Mouse (Mus musculus): ENCODE measurements around the gene Hs6st2. TPM values are rescaled to one million over a fixed set of nuclear protein-coding genes. Genes with fewer than 3 reads are reported as not detected.
A peak's percentile ranks its signal among the peaks of the same experiment; 100 is the strongest.

Hs6st2 gene
- polyA plus RNA-seq, 1 experiment from 2014 or later = 41.5 TPM

DNA sequence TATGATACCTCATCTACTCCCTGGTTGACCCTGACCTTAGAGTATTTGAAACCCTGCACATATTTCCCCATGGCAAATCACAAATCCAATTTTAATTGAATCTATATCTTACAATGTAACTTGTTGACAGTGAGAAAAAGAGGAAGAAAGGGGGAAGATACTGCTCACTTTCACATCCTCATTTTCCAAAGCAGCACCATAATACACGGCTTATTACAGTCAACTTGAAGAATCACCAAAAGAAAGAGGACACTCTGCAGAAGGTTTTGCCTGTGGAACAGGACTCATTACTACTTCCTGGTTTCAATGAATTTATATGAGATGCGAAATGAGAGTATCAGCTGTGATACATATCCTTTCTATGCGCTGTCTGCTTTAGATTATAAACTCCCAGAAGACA, 220.2 kb downstream of the Hs6st2 start:
- no peak overlapping the region for H3K4me2 ChIP-seq (ENCODE audit: low read depth, low read length)
- no peaks in the 10 kb centered on the region for H3K36me3 ChIP-seq (ENCODE audit: control insufficient read depth, insufficient read depth, low read length)
- no peaks in the 10 kb centered on the region for H3K9me3 ChIP-seq (ENCODE audit: control insufficient read depth, low read length)
- no peaks in the 10 kb centered on the region for H3K4me1 ChIP-seq (ENCODE audit: control insufficient read depth, insufficient read depth, low read length)
- H3K9ac ChIP-seq (replicated peaks; ENCODE audit: low read depth, low read length) = no peak overlapping the region
- no peak for ATAC-seq (ENCODE audit: low read depth)
- H3K4me3 ChIP-seq (ENCODE audit: low read depth, low read length) = no peak overlapping the region
- H3K27me3 ChIP-seq (ENCODE audit: control insufficient read depth, insufficient read depth, low read length) = no peaks in the 10 kb centered on the region
- WGBS = 80% methylated on average over 3 of the region's 3 CpGs
- H3K27ac ChIP-seq (ENCODE audit: low read depth, low read length) = no peak overlapping the region

DNA sequence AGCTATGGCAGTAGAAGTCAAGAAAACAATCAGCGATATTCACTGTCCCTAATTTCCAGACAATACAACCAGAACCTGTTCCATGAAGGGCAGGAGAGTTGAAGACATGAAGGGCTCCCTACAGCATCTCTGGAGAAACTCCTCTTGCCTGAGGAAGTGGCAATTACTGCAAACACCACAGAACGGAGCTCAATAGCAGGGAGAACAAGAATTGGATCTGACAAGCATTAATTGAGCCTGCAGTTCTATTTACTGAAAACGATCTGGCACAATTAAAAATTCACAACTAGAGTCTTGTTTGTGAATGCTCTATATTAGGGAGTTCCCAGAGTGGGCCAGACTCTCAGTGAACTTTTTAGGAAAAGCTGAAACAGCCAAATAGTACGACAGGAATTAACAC, 238.3 kb downstream of the Hs6st2 start:
- H3K27ac ChIP-seq (ENCODE audit: low read depth, low read length) = no peak overlapping the region

DNA sequence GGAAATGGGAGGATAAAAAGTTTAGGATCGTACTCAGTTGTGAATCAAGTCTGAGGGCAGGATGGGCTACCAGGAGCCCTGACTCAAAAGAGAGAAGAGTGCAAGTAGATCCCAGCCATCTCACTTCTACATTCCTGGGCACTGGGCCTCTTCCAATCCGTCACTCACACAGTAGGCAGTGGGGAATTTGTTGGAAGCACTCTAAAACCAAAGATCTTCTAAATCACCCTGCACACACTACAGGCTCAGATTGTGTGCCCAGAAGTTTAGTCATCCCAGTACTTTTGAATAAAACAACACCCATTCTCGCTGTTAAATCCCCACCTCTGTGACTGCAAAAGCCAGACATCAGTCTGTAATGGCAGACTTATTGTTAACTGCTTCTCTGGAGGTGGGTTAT, 249.9 kb downstream of the Hs6st2 start:
- Histone ChIP-seq H3K9ac (replicated peaks; ENCODE audit: low read depth, low read length) (no peak overlapping the region), H3K36me3 (ENCODE audit: control insufficient read depth, insufficient read depth, low read length) (no peaks in the 10 kb centered on the region), H3K4me2 (ENCODE audit: low read depth, low read length) (no peak overlapping the region), H3K4me1 (ENCODE audit: control insufficient read depth, insufficient read depth, low read length) (no peaks in the 10 kb centered on the region), H3K4me3 (ENCODE audit: low read depth, low read length) (no peak overlapping the region), H3K9me3 (ENCODE audit: control insufficient read depth, low read length) (no peaks in the 10 kb centered on the region), H3K27me3 (ENCODE audit: control insufficient read depth, insufficient read depth, low read length) (no peaks in the 10 kb centered on the region), H3K27ac (ENCODE audit: low read depth, low read length) (no peak overlapping the region)
- no peak for ATAC-seq (ENCODE audit: low read depth)
- 71% methylated on average over 3 of the region's 3 CpGs for WGBS

More for the DNA sequence above, 238.3 kb downstream of the Hs6st2 start:
- no peaks in the 10 kb centered on the region for H3K36me3 ChIP-seq (ENCODE audit: control insufficient read depth, insufficient read depth, low read length)
- H3K4me2 ChIP-seq (ENCODE audit: low read depth, low read length) = no peak overlapping the region
- WGBS = 76% methylated on average over 4 of the region's 4 CpGs
- no peak overlapping the region for H3K4me3 ChIP-seq (ENCODE audit: low read depth, low read length)
- H3K9ac ChIP-seq (replicated peaks; ENCODE audit: low read depth, low read length) = no peak overlapping the region
- no peaks in the 10 kb centered on the region for H3K4me1 ChIP-seq (ENCODE audit: control insufficient read depth, insufficient read depth, low read length)
- no peaks in the 10 kb centered on the region for H3K9me3 ChIP-seq (ENCODE audit: control insufficient read depth, low read length)
- no peak for ATAC-seq (ENCODE audit: low read depth)
- no peaks in the 10 kb centered on the region for H3K27me3 ChIP-seq (ENCODE audit: control insufficient read depth, insufficient read depth, low read length)

DNA sequence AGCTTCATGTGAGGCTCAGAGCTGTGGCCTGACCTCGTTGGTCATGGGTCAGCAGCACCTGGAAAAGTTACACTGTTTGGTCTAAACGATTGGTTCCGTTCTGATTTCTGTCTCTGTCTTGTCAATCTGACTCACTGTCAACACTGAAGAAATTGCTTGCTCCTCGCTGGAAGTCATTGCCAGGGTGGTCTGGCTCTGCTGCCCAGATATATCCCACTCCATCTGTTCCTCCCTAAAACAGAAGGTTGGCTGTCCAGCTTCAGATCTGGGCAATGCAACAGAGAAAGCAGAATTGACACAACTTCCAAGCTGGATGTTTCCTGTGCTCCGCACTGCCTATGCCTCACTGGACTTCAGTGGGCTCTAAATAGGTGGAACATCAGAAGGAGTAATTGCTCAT, 256.6 kb downstream of the Hs6st2 start:
- H3K9ac ChIP-seq (replicated peaks; ENCODE audit: low read depth, low read length) = no peak overlapping the region
- H3K36me3 ChIP-seq (ENCODE audit: control insufficient read depth, insufficient read depth, low read length) = no peaks in the 10 kb centered on the region
- no peaks in the 10 kb centered on the region for H3K27me3 ChIP-seq (ENCODE audit: control insufficient read depth, insufficient read depth, low read length)
- no peak overlapping the region for H3K27ac ChIP-seq (ENCODE audit: low read depth, low read length)
- H3K9me3 ChIP-seq (ENCODE audit: control insufficient read depth, low read length) = no peaks in the 10 kb centered on the region
- ATAC-seq (ENCODE audit: low read depth) = no peak
- no peak overlapping the region for H3K4me2 ChIP-seq (ENCODE audit: low read depth, low read length)
- H3K4me3 ChIP-seq (ENCODE audit: low read depth, low read length) = no peak overlapping the region
- no peaks in the 10 kb centered on the region for H3K4me1 ChIP-seq (ENCODE audit: control insufficient read depth, insufficient read depth, low read length)
- WGBS = 76% methylated on average over 5 of the region's 5 CpGs

DNA sequence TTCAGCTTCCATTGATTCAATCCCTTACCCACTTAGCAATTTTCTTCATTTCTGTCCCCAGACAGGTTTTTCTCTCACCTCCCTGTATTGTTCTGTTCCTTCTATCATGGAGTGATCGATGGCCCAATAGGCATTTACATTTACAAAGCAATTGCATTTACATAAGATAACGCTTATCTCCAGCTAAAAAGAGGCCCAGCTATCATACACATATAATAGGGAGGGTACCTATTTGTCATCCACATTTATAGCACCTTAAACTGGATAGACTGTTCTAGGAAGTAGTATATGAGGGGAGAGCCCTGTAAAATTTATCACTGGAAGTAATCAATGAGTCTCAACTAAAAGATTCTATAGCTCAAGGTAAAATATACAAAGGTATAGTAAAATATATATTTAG, 271.4 kb downstream of the Hs6st2 start:
- no peaks in the 10 kb centered on the region for H3K9me3 ChIP-seq (ENCODE audit: control insufficient read depth, low read length)
- no peak overlapping the region for H3K4me2 ChIP-seq (ENCODE audit: low read depth, low read length)
- no peaks in the 10 kb centered on the region for H3K36me3 ChIP-seq (ENCODE audit: control insufficient read depth, insufficient read depth, low read length)
- H3K27me3 ChIP-seq (ENCODE audit: control insufficient read depth, insufficient read depth, low read length) = no peaks in the 10 kb centered on the region
- H3K4me3 ChIP-seq (ENCODE audit: low read depth, low read length) = no peak overlapping the region
- no peak overlapping the region for H3K27ac ChIP-seq (ENCODE audit: low read depth, low read length)
- no peak for ATAC-seq (ENCODE audit: low read depth)
- H3K9ac ChIP-seq (replicated peaks; ENCODE audit: low read depth, low read length) = no peak overlapping the region
- WGBS = 57% methylated on average over 2 of the region's 2 CpGs
- H3K4me1 ChIP-seq (ENCODE audit: control insufficient read depth, insufficient read depth, low read length) = no peaks in the 10 kb centered on the region

DNA sequence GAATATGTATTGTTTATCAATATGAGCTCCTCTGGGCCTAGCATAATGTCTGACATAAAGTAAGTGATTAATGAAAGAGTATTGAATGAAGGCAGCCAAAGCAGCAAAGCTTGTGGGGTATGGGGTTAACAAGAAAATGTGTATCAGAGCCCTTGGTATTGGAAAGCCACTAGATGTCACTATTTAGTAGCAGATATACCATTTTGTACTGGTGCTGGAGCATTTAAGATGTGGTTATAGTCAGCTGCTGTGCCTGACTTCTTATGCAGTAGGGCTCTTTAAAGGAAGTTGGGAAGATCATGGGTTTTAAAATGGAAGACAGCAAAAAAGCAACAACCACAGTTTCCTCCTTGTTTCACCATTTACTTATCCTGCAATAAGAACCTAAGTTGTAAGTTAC, 284.2 kb downstream of the Hs6st2 start:
- H3K4me1 ChIP-seq (ENCODE audit: control insufficient read depth, insufficient read depth, low read length) = no peaks in the 10 kb centered on the region
- no peaks in the 10 kb centered on the region for H3K36me3 ChIP-seq (ENCODE audit: control insufficient read depth, insufficient read depth, low read length)
- no peaks in the 10 kb centered on the region for H3K27me3 ChIP-seq (ENCODE audit: control insufficient read depth, insufficient read depth, low read length)
- no peak overlapping the region for H3K4me3 ChIP-seq (ENCODE audit: low read depth, low read length)
- peak; percentile 85 for ATAC-seq (ENCODE audit: low read depth)
- H3K9me3 ChIP-seq (ENCODE audit: control insufficient read depth, low read length) = no peaks in the 10 kb centered on the region
- H3K9ac ChIP-seq (replicated peaks; ENCODE audit: low read depth, low read length) = no peak overlapping the region
- H3K4me2 ChIP-seq (ENCODE audit: low read depth, low read length) = no peak overlapping the region
- no peak overlapping the region for H3K27ac ChIP-seq (ENCODE audit: low read depth, low read length)

DNA sequence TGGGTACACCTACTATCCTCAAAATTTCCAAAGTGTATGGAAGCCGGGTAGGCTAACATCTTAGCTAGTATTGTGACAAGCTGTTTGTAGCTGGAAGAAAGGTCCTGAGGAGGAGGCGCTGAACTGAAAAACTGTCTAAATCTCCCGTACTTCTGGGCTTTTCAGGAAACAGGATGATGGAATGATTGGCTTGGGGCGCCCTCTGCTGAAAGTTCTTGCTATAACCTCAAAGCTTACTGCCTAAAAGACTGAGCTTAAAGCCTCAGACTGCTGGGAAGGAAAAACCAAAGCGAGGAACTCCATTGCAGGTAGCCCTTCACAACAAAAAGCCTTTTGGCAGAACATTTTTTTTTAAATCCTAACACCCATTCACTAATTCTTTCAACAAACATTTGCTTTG, 307.0 kb downstream of the Hs6st2 start:
- Histone ChIP-seq H3K4me3 (ENCODE audit: low read depth, low read length) (no peak overlapping the region), H3K9ac (replicated peaks; ENCODE audit: low read depth, low read length) (no peak overlapping the region), H3K4me1 (ENCODE audit: control insufficient read depth, insufficient read depth, low read length) (no peaks in the 10 kb centered on the region), H3K4me2 (ENCODE audit: low read depth, low read length) (no peak overlapping the region), H3K27me3 (ENCODE audit: control insufficient read depth, insufficient read depth, low read length) (no peaks in the 10 kb centered on the region), H3K27ac (ENCODE audit: low read depth, low read length) (no peak overlapping the region), H3K36me3 (ENCODE audit: control insufficient read depth, insufficient read depth, low read length) (no peaks in the 10 kb centered on the region), H3K9me3 (ENCODE audit: control insufficient read depth, low read length) (no peaks in the 10 kb centered on the region)
- no peak for ATAC-seq (ENCODE audit: low read depth)
- WGBS = 17% methylated on average over 5 of the region's 5 CpGs

DNA sequence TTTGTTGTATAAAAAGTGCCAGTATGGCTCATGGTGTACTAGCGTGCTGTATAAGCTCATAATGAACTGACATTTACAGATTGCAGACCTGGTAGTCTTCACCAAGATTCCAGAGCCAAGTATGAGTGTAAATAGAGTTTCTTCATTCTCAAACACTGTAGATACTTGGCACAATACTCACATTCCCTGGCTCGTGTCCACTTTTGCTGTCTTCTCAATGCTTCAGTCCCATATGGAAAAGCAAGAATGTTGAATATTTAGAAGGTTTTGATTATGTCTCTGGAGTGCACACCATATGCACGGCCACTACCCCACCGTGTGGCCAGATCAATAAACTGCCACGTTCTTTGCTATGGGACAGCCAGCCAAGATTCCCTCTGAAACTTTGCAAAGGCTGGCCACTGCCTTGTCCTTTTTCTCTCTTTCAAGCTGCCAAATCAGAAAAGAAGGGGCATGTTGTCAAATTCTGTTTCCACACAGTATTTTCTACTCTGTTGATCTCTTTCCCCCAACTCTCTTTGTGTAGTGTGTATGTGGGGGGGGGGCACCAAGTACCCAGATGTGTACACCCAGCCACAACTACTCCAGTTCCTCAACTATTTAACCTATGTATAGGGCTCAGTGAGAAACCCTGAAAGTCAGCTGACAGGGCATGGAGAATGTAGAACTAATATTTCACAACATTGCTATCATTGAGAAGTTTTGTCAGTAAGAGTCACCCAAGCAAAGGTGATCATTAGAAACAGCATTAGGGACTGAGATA, 309.0 kb downstream of the Hs6st2 start:
- Histone ChIP-seq H3K4me3 (ENCODE audit: low read depth, low read length) (no peak overlapping the region), H3K27ac (ENCODE audit: low read depth, low read length) (no peak overlapping the region), H3K9ac (replicated peaks; ENCODE audit: low read depth, low read length) (no peak overlapping the region), H3K36me3 (ENCODE audit: control insufficient read depth, insufficient read depth, low read length) (no peaks in the 10 kb centered on the region), H3K27me3 (ENCODE audit: control insufficient read depth, insufficient read depth, low read length) (no peaks in the 10 kb centered on the region), H3K4me1 (ENCODE audit: control insufficient read depth, insufficient read depth, low read length) (no peaks in the 10 kb centered on the region), H3K4me2 (ENCODE audit: low read depth, low read length) (no peak overlapping the region), H3K9me3 (ENCODE audit: control insufficient read depth, low read length) (no peaks in the 10 kb centered on the region)
- ATAC-seq (ENCODE audit: low read depth) = no peak; the same call in 1 of the 2 replicates
- WGBS = 41% methylated on average over 5 of the region's 5 CpGs

DNA sequence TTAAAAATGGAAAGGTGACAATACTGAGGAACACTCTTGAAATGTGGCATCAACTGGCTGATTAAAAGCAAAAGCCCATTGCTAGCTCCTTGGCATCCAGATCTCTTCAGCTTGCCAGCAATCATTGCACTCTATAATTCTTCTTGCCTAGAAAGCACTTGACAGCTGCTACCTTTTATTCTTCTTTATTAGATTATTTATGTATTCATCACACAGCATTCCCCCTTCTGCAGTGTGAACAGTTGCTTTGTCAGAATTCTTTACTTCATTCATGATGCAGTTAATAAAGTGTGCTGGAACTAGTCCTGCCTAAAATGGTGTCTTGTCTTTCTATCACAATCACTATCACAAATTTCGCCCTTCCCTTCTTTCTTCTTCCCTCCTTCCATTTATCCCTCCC, 332.0 kb downstream of the Hs6st2 start:
- H3K27me3 ChIP-seq (ENCODE audit: control insufficient read depth, insufficient read depth, low read length) = no peaks in the 10 kb centered on the region
- no peak overlapping the region for H3K4me3 ChIP-seq (ENCODE audit: low read depth, low read length)
- H3K4me2 ChIP-seq (ENCODE audit: low read depth, low read length) = no peak overlapping the region
- no peaks in the 10 kb centered on the region for H3K4me1 ChIP-seq (ENCODE audit: control insufficient read depth, insufficient read depth, low read length)
- 76% methylated on average over 1 of the region's 1 CpGs for WGBS
- H3K9ac ChIP-seq (replicated peaks; ENCODE audit: low read depth, low read length) = no peak overlapping the region
- H3K9me3 ChIP-seq (ENCODE audit: control insufficient read depth, low read length) = no peaks in the 10 kb centered on the region
- no peak for ATAC-seq (ENCODE audit: low read depth)
- no peaks in the 10 kb centered on the region for H3K36me3 ChIP-seq (ENCODE audit: control insufficient read depth, insufficient read depth, low read length)
- no peak overlapping the region for H3K27ac ChIP-seq (ENCODE audit: low read depth, low read length)
